Mouse (Mus musculus): Measurements from ENCODE around the gene Igfbp4. TPM values are rescaled to one million over a fixed set of nuclear protein-coding genes. Genes with fewer than 3 reads are reported as not detected.

The Igfbp4 gene
- polyA plus RNA-seq, 1 experiment from 2014 or later = 53.7 TPM

DNA sequence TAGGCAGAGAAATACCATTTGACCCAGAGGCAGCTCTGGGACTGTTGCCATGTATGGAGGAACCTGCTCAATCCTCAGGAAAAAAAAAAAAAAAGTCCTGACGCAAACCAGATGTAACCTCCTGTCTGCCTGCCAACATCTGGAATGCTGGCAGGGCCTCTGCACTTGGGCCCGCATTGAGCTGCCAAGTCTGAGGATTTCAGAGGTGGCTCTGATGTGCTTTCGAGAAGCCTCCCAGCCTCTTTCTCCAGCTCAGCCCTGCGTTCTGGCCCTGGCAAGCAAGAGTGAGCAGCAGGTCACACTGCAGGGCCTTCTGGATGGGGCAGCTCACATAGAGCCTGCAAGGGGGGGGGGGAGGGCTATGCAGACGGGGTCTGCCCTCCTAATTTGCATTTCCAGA is 6.1 kb downstream of the Igfbp4 start:
- Histone ChIP-seq H3K9ac (replicated peaks; ENCODE audit: low read depth, low read length) (no peak overlapping the region), H3K4me1 (ENCODE audit: control insufficient read depth, insufficient read depth, low read length) (no peaks in the 10 kb centered on the region), H3K36me3 (ENCODE audit: control insufficient read depth, insufficient read depth, low read length) (no peaks in the 10 kb centered on the region), H3K4me3 (ENCODE audit: low read depth, low read length) (no peak overlapping the region), H3K27ac (ENCODE audit: low read depth, low read length) (peak overlapping the region; percentile 55; the same call in 1 of the 2 replicates), H3K9me3 (ENCODE audit: control insufficient read depth, low read length) (no peaks in the 10 kb centered on the region), H3K27me3 (ENCODE audit: control insufficient read depth, insufficient read depth, low read length) (no peaks in the 10 kb centered on the region), H3K4me2 (ENCODE audit: low read depth, low read length) (no peak overlapping the region)
- 55% methylated on average over 5 of the region's 5 CpGs for WGBS
- ATAC-seq (ENCODE audit: low read depth) = no peak

DNA sequence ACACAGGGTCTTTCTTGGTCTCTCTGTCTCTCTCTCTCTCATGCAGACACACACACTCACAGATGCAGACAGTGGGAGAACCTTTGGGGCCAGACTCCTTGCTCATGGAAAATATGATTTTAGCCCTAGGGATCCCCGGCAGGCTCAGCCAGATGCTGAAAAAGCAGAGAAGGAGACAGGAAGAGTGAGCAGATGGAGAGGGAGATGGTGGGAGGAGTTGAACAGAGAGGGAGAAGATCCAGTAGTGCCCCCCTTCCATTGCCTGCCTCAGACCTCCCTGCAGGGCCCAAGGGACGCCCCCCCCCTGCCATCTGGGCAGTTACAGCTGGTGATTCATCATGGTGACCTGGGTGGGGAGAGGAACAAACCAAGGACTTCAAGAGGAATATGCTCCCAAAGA is 6.6 kb downstream of the Igfbp4 start:
- 78% methylated on average over 2 of the region's 2 CpGs for WGBS
- Histone ChIP-seq H3K4me2 (ENCODE audit: low read depth, low read length) (no peak overlapping the region), H3K36me3 (ENCODE audit: control insufficient read depth, insufficient read depth, low read length) (no peaks in the 10 kb centered on the region), H3K4me3 (ENCODE audit: low read depth, low read length) (no peak overlapping the region), H3K27ac (ENCODE audit: low read depth, low read length) (peak overlapping the region; percentile 55; the same call in 1 of the 2 replicates), H3K9me3 (ENCODE audit: control insufficient read depth, low read length) (no peaks in the 10 kb centered on the region), H3K27me3 (ENCODE audit: control insufficient read depth, insufficient read depth, low read length) (no peaks in the 10 kb centered on the region), H3K9ac (replicated peaks; ENCODE audit: low read depth, low read length) (no peak overlapping the region), H3K4me1 (ENCODE audit: control insufficient read depth, insufficient read depth, low read length) (no peaks in the 10 kb centered on the region)
- no peak for ATAC-seq (ENCODE audit: low read depth)

DNA sequence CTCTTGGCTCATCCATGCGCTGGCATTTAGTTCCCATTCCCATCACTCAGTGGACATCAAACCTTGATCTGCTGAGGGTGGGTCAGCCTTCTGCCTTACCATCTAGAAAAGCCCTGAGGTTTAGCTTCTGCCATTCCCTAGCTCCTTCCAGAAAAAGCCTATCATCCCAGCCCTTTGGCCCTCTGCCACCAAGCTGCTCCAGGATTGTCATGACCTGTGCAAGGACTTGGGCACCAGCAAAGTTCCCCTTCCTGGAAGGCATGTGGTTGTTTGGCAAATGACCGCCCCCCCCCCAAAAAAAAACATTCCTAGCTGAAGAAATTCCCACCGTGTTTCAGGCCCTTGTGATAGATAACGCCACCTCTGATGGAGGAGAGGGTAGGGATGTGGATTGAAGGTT is 14.1 kb downstream of the Igfbp4 start:
- Histone ChIP-seq H3K4me1 (ENCODE audit: control insufficient read depth, insufficient read depth, low read length) (peaks cover 8% of the 10 kb centered on the region), H3K27me3 (ENCODE audit: control insufficient read depth, insufficient read depth, low read length) (no peaks in the 10 kb centered on the region), H3K4me2 (ENCODE audit: low read depth, low read length) (no peak overlapping the region), H3K9me3 (ENCODE audit: control insufficient read depth, low read length) (no peaks in the 10 kb centered on the region), H3K4me3 (ENCODE audit: low read depth, low read length) (no peak overlapping the region), H3K9ac (replicated peaks; ENCODE audit: low read depth, low read length) (no peak overlapping the region), H3K27ac (ENCODE audit: low read depth, low read length) (no peak overlapping the region), H3K36me3 (ENCODE audit: control insufficient read depth, insufficient read depth, low read length) (no peaks in the 10 kb centered on the region)
- ATAC-seq (ENCODE audit: low read depth) = no peak
- WGBS = 52% methylated on average over 4 of the region's 4 CpGs

- Histone ChIP-seq H3K9ac (replicated peaks; ENCODE audit: low read depth, low read length) (no peak overlapping the region), H3K4me1 (ENCODE audit: control insufficient read depth, insufficient read depth, low read length) (peaks cover 8% of the 10 kb centered on the region), H3K9me3 (ENCODE audit: control insufficient read depth, low read length) (no peaks in the 10 kb centered on the region), H3K4me3 (ENCODE audit: low read depth, low read length) (no peak overlapping the region), H3K36me3 (ENCODE audit: control insufficient read depth, insufficient read depth, low read length) (no peaks in the 10 kb centered on the region), H3K27me3 (ENCODE audit: control insufficient read depth, insufficient read depth, low read length) (no peaks in the 10 kb centered on the region), H3K4me2 (ENCODE audit: low read depth, low read length) (no peak overlapping the region), H3K27ac (ENCODE audit: low read depth, low read length) (no peak overlapping the region)
- no peak; the same call in 1 of the 2 replicates for ATAC-seq (ENCODE audit: low read depth)
- 6% methylated on average over 8 of the region's 8 CpGs for WGBS
Observed at GRCm38 (mm10) chr11:99055571-99056452, 14.8 kb downstream of the Igfbp4 start.

DNA sequence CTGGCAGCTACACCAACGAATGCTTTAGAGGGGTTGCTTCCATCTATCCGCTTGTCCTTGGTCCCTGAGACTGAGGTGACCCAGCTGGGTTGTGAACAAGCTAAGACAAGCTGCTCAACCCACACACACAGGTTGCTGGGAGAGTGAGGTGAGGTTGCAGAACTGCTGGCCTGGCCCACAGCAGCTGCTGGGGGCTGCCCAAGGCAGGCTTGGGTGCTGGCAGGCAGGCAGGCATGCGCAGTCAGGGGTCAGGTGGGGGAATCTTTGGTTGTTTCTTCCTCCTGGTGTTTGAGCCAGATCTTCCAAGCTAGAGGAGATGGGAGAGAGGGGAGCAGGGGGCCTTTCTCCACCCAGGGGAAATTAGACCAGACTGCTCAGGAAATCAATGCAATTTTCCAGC is 19.4 kb downstream of the Igfbp4 start:
- Histone ChIP-seq H3K9ac (replicated peaks; ENCODE audit: low read depth, low read length) (no peak overlapping the region), H3K4me1 (ENCODE audit: control insufficient read depth, insufficient read depth, low read length) (peaks cover 5% of the 10 kb centered on the region), H3K4me3 (ENCODE audit: low read depth, low read length) (no peak overlapping the region), H3K36me3 (ENCODE audit: control insufficient read depth, insufficient read depth, low read length) (no peaks in the 10 kb centered on the region), H3K4me2 (ENCODE audit: low read depth, low read length) (no peak overlapping the region), H3K9me3 (ENCODE audit: control insufficient read depth, low read length) (no peaks in the 10 kb centered on the region), H3K27ac (ENCODE audit: low read depth, low read length) (no peak overlapping the region), H3K27me3 (ENCODE audit: control insufficient read depth, insufficient read depth, low read length) (no peaks in the 10 kb centered on the region)
- WGBS = 86% methylated on average over 3 of the region's 3 CpGs
- ATAC-seq (ENCODE audit: low read depth) = no peak

DNA sequence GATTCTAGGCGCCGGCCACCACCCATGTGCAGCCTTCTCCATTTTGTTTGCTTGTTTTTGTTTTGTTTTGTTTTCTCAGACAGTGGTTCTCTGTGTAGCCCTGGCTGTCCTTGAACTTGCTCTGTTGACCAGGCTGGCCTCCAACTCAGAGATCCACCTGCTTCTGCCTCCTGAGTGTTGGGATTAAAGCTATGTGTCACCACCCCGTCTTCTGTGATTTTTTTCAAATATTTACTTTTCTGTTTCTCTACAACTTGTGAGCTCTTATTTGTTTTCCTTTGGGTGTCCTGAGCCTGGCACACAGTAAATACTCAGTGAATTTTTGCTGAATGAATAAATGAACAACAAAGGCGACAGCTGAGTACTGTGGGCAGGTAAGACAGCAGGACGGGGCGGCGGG is 21.6 kb downstream of the Igfbp4 start:
- no peak overlapping the region for H3K27ac ChIP-seq (ENCODE audit: low read depth, low read length)
- WGBS = 84% methylated on average over 7 of the region's 7 CpGs
- no peak for ATAC-seq (ENCODE audit: low read depth)

DNA sequence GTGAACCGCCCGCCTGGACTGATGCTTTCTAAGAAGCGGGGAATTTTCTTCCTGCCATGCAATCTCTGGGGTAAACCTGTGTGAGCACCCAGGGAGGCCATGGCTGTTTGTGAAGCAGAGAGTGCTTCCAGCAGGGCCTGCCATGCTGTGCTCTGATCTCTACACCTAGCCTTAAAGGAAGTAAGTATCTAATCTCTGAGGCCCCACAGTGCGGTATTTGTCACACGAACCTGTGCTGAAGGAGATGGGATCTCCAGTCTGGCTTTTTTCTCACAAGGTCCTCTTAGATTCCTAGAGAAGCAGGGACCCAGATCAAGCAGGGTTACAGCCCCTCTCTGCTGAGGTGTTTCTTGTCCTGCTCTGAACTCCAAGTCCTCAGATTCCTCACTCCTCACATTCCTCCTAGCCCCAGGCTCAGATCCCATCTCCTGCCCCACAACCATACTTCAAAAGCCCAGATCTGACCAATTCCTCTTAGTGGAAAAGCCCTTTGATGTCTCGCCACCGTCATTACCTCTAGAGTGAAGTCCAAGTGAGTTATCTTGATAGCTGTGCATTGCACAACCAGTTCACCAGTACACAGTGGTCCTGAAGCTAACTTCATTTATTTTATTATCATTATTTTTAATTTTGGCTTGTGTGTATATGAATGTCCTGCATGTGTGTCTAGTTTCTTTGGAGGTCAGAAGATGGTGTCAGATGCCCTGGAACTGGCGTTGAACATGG is 22.5 kb downstream of the Igfbp4 start:
- no peak overlapping the region for H3K9ac ChIP-seq (replicated peaks; ENCODE audit: low read depth, low read length)
- no peak overlapping the region for H3K27ac ChIP-seq (ENCODE audit: low read depth, low read length)
- H3K27me3 ChIP-seq (ENCODE audit: control insufficient read depth, insufficient read depth, low read length) = no peaks in the 10 kb centered on the region
- no peaks in the 10 kb centered on the region for H3K4me1 ChIP-seq (ENCODE audit: control insufficient read depth, insufficient read depth, low read length)
- no peaks in the 10 kb centered on the region for H3K9me3 ChIP-seq (ENCODE audit: control insufficient read depth, low read length)
- 44% methylated on average over 8 of the region's 8 CpGs for WGBS
- no peak for ATAC-seq (ENCODE audit: low read depth)
- no peaks in the 10 kb centered on the region for H3K36me3 ChIP-seq (ENCODE audit: control insufficient read depth, insufficient read depth, low read length)
- no peak overlapping the region for H3K4me3 ChIP-seq (ENCODE audit: low read depth, low read length)
- no peak overlapping the region for H3K4me2 ChIP-seq (ENCODE audit: low read depth, low read length)

More for the DNA sequence above, 21.6 kb downstream of the Igfbp4 start:
- Histone ChIP-seq H3K9ac (replicated peaks; ENCODE audit: low read depth, low read length) (no peak overlapping the region), H3K4me3 (ENCODE audit: low read depth, low read length) (no peak overlapping the region), H3K4me1 (ENCODE audit: control insufficient read depth, insufficient read depth, low read length) (no peaks in the 10 kb centered on the region), H3K4me2 (ENCODE audit: low read depth, low read length) (no peak overlapping the region), H3K9me3 (ENCODE audit: control insufficient read depth, low read length) (no peaks in the 10 kb centered on the region), H3K27me3 (ENCODE audit: control insufficient read depth, insufficient read depth, low read length) (no peaks in the 10 kb centered on the region), H3K36me3 (ENCODE audit: control insufficient read depth, insufficient read depth, low read length) (no peaks in the 10 kb centered on the region)

DNA sequence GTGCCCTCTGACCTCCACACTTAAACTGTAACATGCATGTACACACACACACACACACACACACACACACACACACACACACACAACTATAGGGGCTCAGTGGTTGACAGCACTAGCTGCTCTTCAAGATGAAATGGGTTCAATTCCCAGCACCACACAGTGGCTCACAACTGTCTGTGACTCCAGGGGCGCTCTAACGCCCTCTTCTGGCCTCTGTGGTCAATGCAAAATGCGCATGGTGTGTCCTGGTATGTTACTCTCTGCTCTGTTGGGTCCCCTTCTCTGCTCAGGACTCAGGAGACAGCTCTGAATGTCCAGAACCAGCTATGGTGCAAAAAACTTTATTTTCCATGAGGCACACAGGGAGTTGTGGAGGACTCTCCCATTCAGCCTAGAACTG is 24.3 kb downstream of the Igfbp4 start:
- ATAC-seq (ENCODE audit: low read depth) = no peak
- Histone ChIP-seq H3K4me3 (ENCODE audit: low read depth, low read length) (no peak overlapping the region), H3K4me1 (ENCODE audit: control insufficient read depth, insufficient read depth, low read length) (no peaks in the 10 kb centered on the region), H3K4me2 (ENCODE audit: low read depth, low read length) (no peak overlapping the region), H3K9ac (replicated peaks; ENCODE audit: low read depth, low read length) (no peak overlapping the region), H3K27ac (ENCODE audit: low read depth, low read length) (no peak overlapping the region), H3K36me3 (ENCODE audit: control insufficient read depth, insufficient read depth, low read length) (no peaks in the 10 kb centered on the region), H3K9me3 (ENCODE audit: control insufficient read depth, low read length) (no peaks in the 10 kb centered on the region), H3K27me3 (ENCODE audit: control insufficient read depth, insufficient read depth, low read length) (no peaks in the 10 kb centered on the region)
- WGBS = 81% methylated on average over 3 of the region's 3 CpGs

DNA sequence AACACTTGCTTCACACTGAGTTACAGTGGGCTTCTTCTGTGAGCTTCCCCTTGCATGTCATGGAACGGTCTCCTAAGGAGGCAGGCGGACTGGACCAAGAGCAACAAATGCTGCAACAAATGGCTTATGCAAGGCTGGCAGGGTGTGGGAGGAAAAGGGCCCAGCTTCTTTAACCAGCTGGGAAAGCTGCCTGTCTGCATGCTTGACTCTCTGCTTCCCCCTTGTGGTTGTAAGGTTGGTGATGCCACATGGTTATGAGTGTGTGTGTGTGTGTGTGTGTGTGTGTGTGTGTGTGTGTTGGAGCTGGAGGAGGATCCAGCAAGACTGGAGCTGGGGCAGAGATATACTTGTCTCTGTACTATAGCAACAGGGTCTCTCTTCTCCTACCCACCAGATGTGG is 24.9 kb downstream of the Igfbp4 start:
- Histone ChIP-seq H3K36me3 (ENCODE audit: control insufficient read depth, insufficient read depth, low read length) (no peaks in the 10 kb centered on the region), H3K27ac (ENCODE audit: low read depth, low read length) (no peak overlapping the region), H3K9ac (replicated peaks; ENCODE audit: low read depth, low read length) (no peak overlapping the region), H3K4me1 (ENCODE audit: control insufficient read depth, insufficient read depth, low read length) (no peaks in the 10 kb centered on the region), H3K4me3 (ENCODE audit: low read depth, low read length) (no peak overlapping the region), H3K27me3 (ENCODE audit: control insufficient read depth, insufficient read depth, low read length) (no peaks in the 10 kb centered on the region), H3K9me3 (ENCODE audit: control insufficient read depth, low read length) (no peaks in the 10 kb centered on the region), H3K4me2 (ENCODE audit: low read depth, low read length) (no peak overlapping the region)
- whole genome bisulfite sequencing = 49% methylated on average over 2 of the region's 2 CpGs
- ATAC-seq (ENCODE audit: low read depth) = no peak
